Mouse (Mus musculus) cerebellum, postnatal 25 days (tissue): ENCODE data around the gene Ajap1.
A peak's percentile ranks its signal among the peaks of the same experiment; 100 is the strongest.

Experiments
- DNase-seq, 2 experiments: peaks; one replicate each; pipeline ENCODE4 v3.0.0; 2021; ENCODE audit warnings: mixed read lengths in 2 of 2

The Ajap1 gene

GRCm38 (mm10) chr4:153356236-153356635 is 126.4 kb downstream of the Ajap1 start:
- peak in 1 of 2 experiments; percentile 36 for DNase-seq

GRCm38 (mm10) chr4:153344999-153345398 is 137.6 kb downstream of the Ajap1 start:
- no peak for DNase-seq

- no peak for DNase-seq
These were observed 141.7 kb downstream of the Ajap1 start for GRCm38 (mm10) chr4:153340887-153341286.

- no peak for DNase-seq
These were observed 147.3 kb downstream of the Ajap1 start for GRCm38 (mm10) chr4:153335301-153335799.

GRCm38 (mm10) chr4:153327809-153328208 is 154.8 kb downstream of the Ajap1 start:
- DNase-seq: no peak
